Mouse (Mus musculus) myocyte (in vitro differentiated cells): Measurements from ENCODE around the gene Eif3g. TPM values are rescaled to one million over a fixed set of nuclear protein-coding genes. Genes with fewer than 3 reads are reported as not detected.

Experiments used
- H3K27me3 ChIP-seq: one replicate; pipeline ENCODE4 v1.6.1; 2011; ENCODE audit not compliant: control insufficient read depth, insufficient read depth, insufficient read length
- H3K36me3 ChIP-seq: one replicate; pipeline ENCODE4 v1.6.1; 2011; ENCODE audit not compliant: control insufficient read depth, insufficient read depth
- H3K4me2 ChIP-seq: one replicate; pipeline ENCODE4 v1.6.1; 2011; ENCODE audit warnings: low read depth, control low read depth
- H3K4me3 ChIP-seq: one replicate; pipeline ENCODE4 v1.5.1; 2011; ENCODE audit warnings: mild to moderate bottlenecking, control low read depth, moderate library complexity
- H3K79me2 ChIP-seq: one replicate; pipeline ENCODE4 v1.6.1; 2011; ENCODE audit not compliant: control insufficient read depth, insufficient read depth
- H3ac ChIP-seq: one replicate; pipeline ENCODE4 v1.6.1; 2011; ENCODE audit not compliant: control insufficient read depth, insufficient read length
- CEBPB ChIP-seq: IDR thresholded peaks from 2 replicates; pipeline ENCODE4 v1.6.1; 2011; ENCODE audit warnings: mild to moderate bottlenecking, moderate library complexity; ENCODE audit not compliant: poor library complexity, insufficient read depth, severe bottlenecking
- E2F4 ChIP-seq: IDR thresholded peaks from one replicate; pipeline ENCODE4 v1.6.1; 2011; ENCODE audit warnings: mild to moderate bottlenecking, control low read depth, moderate library complexity; ENCODE audit not compliant: insufficient read depth
- MAX ChIP-seq: IDR thresholded peaks from one replicate; pipeline ENCODE4 v1.6.1; 2011; ENCODE audit warnings: low read depth, mild to moderate bottlenecking, control low read depth
- MYOD1 ChIP-seq, 3 experiments: IDR thresholded peaks; one replicate each; pipeline ENCODE4 v1.6.1; 2011; ENCODE audit warnings: control low read depth in 2 of 3, low read depth in 2 of 3, mild to moderate bottlenecking in 2 of 3, moderate library complexity in 1 of 3; ENCODE audit not compliant: insufficient read length in 2 of 3, control insufficient read depth in 1 of 3
- MYOG ChIP-seq, 3 experiments: IDR thresholded peaks; one replicate each; pipeline ENCODE4 v1.6.1; 2011; ENCODE audit warnings: control low read depth in 2 of 3, low read depth in 2 of 3, mild to moderate bottlenecking in 2 of 3; ENCODE audit not compliant: insufficient read length in 2 of 3, control insufficient read depth in 1 of 3, insufficient read depth in 1 of 3
- POLR2A ChIP-seq: IDR thresholded peaks from one replicate; pipeline ENCODE4 v1.6.1; 2011; ENCODE audit warnings: low read depth, mild to moderate bottlenecking, control low read depth, moderate library complexity; ENCODE audit not compliant: insufficient read length
- POLR2AphosphoS2 ChIP-seq: IDR thresholded peaks from one replicate; pipeline ENCODE4 v1.6.1; 2011; ENCODE audit warnings: low read depth, control low read depth; ENCODE audit not compliant: insufficient read length
- REST ChIP-seq: IDR thresholded peaks from one replicate; pipeline ENCODE4 v1.6.1; 2011; ENCODE audit warnings: mild to moderate bottlenecking, control low read depth, moderate library complexity; ENCODE audit not compliant: insufficient read depth, insufficient read length
- SRF ChIP-seq: IDR thresholded peaks from one replicate; pipeline ENCODE4 v1.6.1; 2011; ENCODE audit warnings: low read depth; ENCODE audit not compliant: control insufficient read depth, insufficient read length
- TCF12 ChIP-seq: IDR thresholded peaks from one replicate; pipeline ENCODE4 v1.6.1; 2011; ENCODE audit warnings: mild to moderate bottlenecking, control low read depth; ENCODE audit not compliant: poor library complexity, insufficient read depth, severe bottlenecking
- TCF3 ChIP-seq: IDR thresholded peaks from one replicate; pipeline ENCODE4 v1.6.1; 2011; ENCODE audit warnings: low read depth, control low read depth; ENCODE audit not compliant: insufficient read length
- USF1 ChIP-seq: IDR thresholded peaks from one replicate; pipeline ENCODE4 v1.6.1; 2011; ENCODE audit warnings: low read depth, mild to moderate bottlenecking, control low read depth, moderate library complexity
- polyA plus RNA-seq: library from polyadenylated mRNA; unstranded; fragments of >200 nt; fragmentation: generic; extraction: Trizol; gene quantifications from one replicate; pipeline ENCODE4 v1.2.1, GENCODE M21; 2012; ENCODE audit warnings: missing spikeins

The Eif3g gene
- polyA plus RNA-seq, 1 experiment, result 202 TPM

DNA sequence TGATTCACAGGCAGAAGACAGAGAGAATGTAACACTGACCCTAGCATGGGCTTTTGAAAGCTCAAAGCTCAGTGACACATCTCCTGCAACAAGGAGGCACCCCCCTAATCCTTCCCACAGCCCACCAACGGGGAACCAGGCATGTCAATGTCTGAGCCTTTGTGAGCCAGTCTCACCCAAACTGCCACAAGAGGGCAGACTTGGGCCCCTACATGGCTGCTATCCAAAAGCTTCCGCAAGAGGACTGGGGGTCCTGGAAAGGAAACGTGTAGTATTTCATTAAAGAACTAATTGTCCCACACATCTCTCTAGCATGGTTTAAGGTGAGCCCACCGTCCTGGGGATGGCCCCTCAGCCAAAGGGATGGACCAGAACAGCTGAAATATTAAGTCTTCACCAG, 36.6 kb downstream of the Eif3g start:
- TF ChIP-seq E2F4 (no peak), MAX (no peak), REST (no peak), TCF3 (no peak), MYOD1 (IDR thresholded peaks at IDR 0.05; ENCODE audit: control insufficient read depth in 1 of 3, insufficient read length in 2 of 3, low read depth in 2 of 3) (no peak), USF1 (no peak), MYOG (IDR thresholded peaks at IDR 0.05; ENCODE audit: control insufficient read depth in 1 of 3, insufficient read depth in 1 of 3, insufficient read length in 2 of 3, low read depth in 2 of 3) (no peak), CEBPB (no peak), TCF12 (no peak), SRF (no peak)
- Histone ChIP-seq H3K4me2 (no peak overlapping the region), H3K4me3 (no peak overlapping the region), H3K79me2 (no peaks in the 10 kb centered on the region), H3K36me3 (no peaks in the 10 kb centered on the region), H3ac (no peak overlapping the region), H3K27me3 (no peaks in the 10 kb centered on the region)

- Histone ChIP-seq H3K4me3 (no peak overlapping the region), H3K36me3 (no peaks in the 10 kb centered on the region), H3K4me2 (no peak overlapping the region), H3K27me3 (peaks cover 8% of the 10 kb centered on the region), H3K79me2 (no peaks in the 10 kb centered on the region), H3ac (no peak overlapping the region)
- TF ChIP-seq MYOG (IDR thresholded peaks at IDR 0.05; ENCODE audit: control insufficient read depth in 1 of 3, insufficient read depth in 1 of 3, insufficient read length in 2 of 3, low read depth in 2 of 3) (no peak), USF1 (no peak), POLR2A (no peak), MYOD1 (IDR thresholded peaks at IDR 0.05; ENCODE audit: control insufficient read depth in 1 of 3, insufficient read length in 2 of 3, low read depth in 2 of 3) (no peak), CEBPB (no peak), TCF12 (no peak), MAX (no peak), TCF3 (no peak), E2F4 (no peak), REST (no peak), POLR2AphosphoS2 (no peak), SRF (no peak)
Measured at GRCm38 (mm10) chr9:20859926-20860325, 38.5 kb downstream of the Eif3g start.

DNA sequence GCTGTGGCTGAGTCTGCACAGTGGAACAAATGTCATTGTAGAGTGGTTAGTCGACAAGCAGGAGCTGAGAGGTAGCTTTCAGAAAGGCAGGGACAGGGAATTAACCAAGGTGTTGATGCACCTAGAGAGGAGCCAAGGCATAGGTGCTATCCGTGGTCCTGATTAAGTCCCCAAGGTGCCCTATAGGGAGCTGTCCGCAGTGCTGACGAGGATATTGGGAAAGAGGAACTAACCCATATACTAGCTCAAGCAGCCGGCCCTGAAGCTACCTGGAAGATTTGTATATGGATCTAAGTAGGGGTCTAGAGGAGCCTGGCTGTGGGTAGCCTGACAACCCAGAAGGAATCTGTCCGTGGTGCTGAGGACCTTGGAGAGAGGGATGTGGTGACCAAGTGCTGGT, 41.3 kb downstream of the Eif3g start:
- TF ChIP-seq MYOD1 (IDR thresholded peaks at IDR 0.05; ENCODE audit: control insufficient read depth in 1 of 3, insufficient read length in 2 of 3, low read depth in 2 of 3), result no peak
- TF ChIP-seq MAX, result peak; percentile 91
- no peak for TF ChIP-seq E2F4
- no peak for TF ChIP-seq POLR2A
- no peak for TF ChIP-seq POLR2AphosphoS2
- TF ChIP-seq USF1, result no peak
- TF ChIP-seq CEBPB, result 0 out of 2 replicates have a peak, but pooled peaks have one; percentile 23
- no peak for TF ChIP-seq TCF12
- no peak for TF ChIP-seq TCF3
- peak; percentile 98 for TF ChIP-seq REST
- Histone ChIP-seq H3K79me2 (no peaks in the 10 kb centered on the region), H3ac (no peak overlapping the region), H3K4me2 (no peak overlapping the region), H3K27me3 (peaks cover 28% of the 10 kb centered on the region), H3K36me3 (no peaks in the 10 kb centered on the region), H3K4me3 (no peak overlapping the region)

- TF ChIP-seq TCF12 (no peak), MAX (no peak)
Measured at GRCm38 (mm10) chr9:20850179-20850578, 48.2 kb downstream of the Eif3g start.

More at GRCm38 (mm10) chr9:20850179-20850578, 48.2 kb downstream of the Eif3g start:
- no peak overlapping the region for H3ac ChIP-seq
- no peak overlapping the region for H3K4me2 ChIP-seq
- peaks cover 38% of the 10 kb centered on the region for H3K27me3 ChIP-seq
- H3K79me2 ChIP-seq, result no peaks in the 10 kb centered on the region
- no peak overlapping the region for H3K4me3 ChIP-seq
- no peaks in the 10 kb centered on the region for H3K36me3 ChIP-seq

Other genes with a start within 250 kb of the Eif3g start
- 36.8 TPM for gene Pin1, start 246.5 kb downstream of the Eif3g start, polyA plus RNA-seq
- gene Olfm2, start 152.3 kb downstream of the Eif3g start, polyA plus RNA-seq, result 0.11 TPM
- 70.3 TPM for gene Col5a3, start 83.6 kb downstream of the Eif3g start, polyA plus RNA-seq
- not detected for gene Rdh8, start 80.1 kb downstream of the Eif3g start, polyA plus RNA-seq
- 4.6 TPM for gene A230050P20Rik, start 30.0 kb downstream of the Eif3g start, polyA plus RNA-seq
- 12.6 TPM for gene Angptl6, start 18.9 kb downstream of the Eif3g start, polyA plus RNA-seq
- gene Ppan, start 10.4 kb downstream of the Eif3g start, polyA plus RNA-seq, result 44.3 TPM
- gene Dnmt1, start 61.3 kb upstream of the Eif3g start, polyA plus RNA-seq, result 22.1 TPM
- 5.5 TPM for gene S1pr2, start 78.2 kb upstream of the Eif3g start, polyA plus RNA-seq
- gene Mrpl4, start 104.1 kb upstream of the Eif3g start, polyA plus RNA-seq, result 110 TPM
- gene Icam1, start 117.4 kb upstream of the Eif3g start, polyA plus RNA-seq, result 0.06 TPM
- 0.73 TPM for gene Icam4, start 130.8 kb upstream of the Eif3g start, polyA plus RNA-seq
- 0.25 TPM for gene Icam5, start 133.4 kb upstream of the Eif3g start, polyA plus RNA-seq
- gene Zglp1, start 168.5 kb upstream of the Eif3g start, polyA plus RNA-seq, result 0.26 TPM
- 0.42 TPM for gene Gm49373, start 174.5 kb upstream of the Eif3g start, polyA plus RNA-seq
- 75.0 TPM for gene Fdx1l, start 175.0 kb upstream of the Eif3g start, polyA plus RNA-seq
- gene Gm38431, start 193.4 kb upstream of the Eif3g start, polyA plus RNA-seq, result 2.2 TPM
- 24.6 TPM for gene Raver1, start 193.4 kb upstream of the Eif3g start, polyA plus RNA-seq
- 11.4 TPM for gene Tyk2, start 232.6 kb upstream of the Eif3g start, polyA plus RNA-seq